13 mouse cellular contexts compared by ENCODE assay signal in genomic region chr16:94205528-94206484, GRCm38 (mm10).
DNase-seq lines count a peak whose midpoint lies in the region; ATAC-seq lines count a peak whose summit lies in the region.
"Had no signal": no experiment of that assay in that cellular context is flagged by ENCODE, and none has a peak within 500 bp of the region (broad histone marks: within the 10 kb centered on the region; RNA-seq: fewer than 3 reads in every experiment).

No protein-coding gene starts in this region.

- peaks cover 45% of the 10 kb centered on the region for H3K4me1 ChIP-seq in heart, embryonic 13.5 days
- H3K4me1 ChIP-seq in kidney, embryonic 16.5 days (ENCODE audit: insufficient read depth, low read length), result peaks cover 10% of the 10 kb centered on the region; the same call in 1 of the 2 replicates
- H3K4me1 ChIP-seq in midbrain, embryonic 16.5 days (ENCODE audit: control insufficient read depth, insufficient read depth, low read length), result 0 out of 2 replicates have a peak, but pooled peaks cover 2% of the 10 kb centered on the region
- H3K4me1 ChIP-seq: midbrain, embryonic 12.5 days had no signal

- peak overlapping the region; percentile 33 for H3K4me2 ChIP-seq in heart, embryonic 13.5 days
- peak overlapping the region; percentile 14; the same call in 1 of the 2 replicates for H3K4me2 ChIP-seq in kidney, embryonic 16.5 days (replicated peaks; ENCODE audit: low read depth, low read length)
- no peak overlapping the region for H3K4me2 ChIP-seq in midbrain, embryonic 16.5 days (ENCODE audit: low read length)
- H3K4me2 ChIP-seq: midbrain, embryonic 12.5 days had no signal

- H3K36me3 ChIP-seq in heart, embryonic 13.5 days, result no peaks in the 10 kb centered on the region
- no peaks in the 10 kb centered on the region for H3K36me3 ChIP-seq in kidney, embryonic 16.5 days (ENCODE audit: insufficient read depth, low read length)
- no peaks in the 10 kb centered on the region for H3K36me3 ChIP-seq in midbrain, embryonic 16.5 days (ENCODE audit: control insufficient read depth, insufficient read depth, low read length)
- H3K36me3 ChIP-seq: midbrain, embryonic 12.5 days had no signal

- DNase-seq in heart, postnatal 36 days, result no peak
- DNase-seq in lung, postnatal 36 days, result peak; percentile 12
- no peak for DNase-seq in lung, postnatal 4 days
- no peak for DNase-seq in ovary, adult 18-20 months (ENCODE audit: low spot score)
- DNase-seq: heart, adult 11 months; right cerebral cortex, postnatal 4 days had no signal

- 0 out of 2 replicates have a peak overlapping the region, but pooled peaks have one; percentile 54 for H3K9ac ChIP-seq in heart, embryonic 13.5 days
- H3K9ac ChIP-seq in kidney, embryonic 16.5 days (replicated peaks; ENCODE audit: low read length), result 0 out of 2 replicates have a peak overlapping the region, but pooled peaks have one; percentile 4
- no peak overlapping the region for H3K9ac ChIP-seq in midbrain, embryonic 16.5 days (ENCODE audit: low read depth, low read length)
- H3K9ac ChIP-seq: midbrain, embryonic 12.5 days had no signal

- H3K27ac ChIP-seq in heart, embryonic 13.5 days (replicated peaks), result peak overlapping the region; percentile 38; the same call in 1 of the 2 replicates
- no peak overlapping the region for H3K27ac ChIP-seq in kidney, embryonic 16.5 days (ENCODE audit: low read length)
- H3K27ac ChIP-seq in midbrain, embryonic 16.5 days (ENCODE audit: low read length), result no peak overlapping the region
- H3K27ac ChIP-seq: hindbrain, postnatal 0 days; midbrain, embryonic 12.5 days had no signal

- no peaks in the 10 kb centered on the region for H3K9me3 ChIP-seq in heart, embryonic 13.5 days
- no peaks in the 10 kb centered on the region for H3K9me3 ChIP-seq in kidney, embryonic 16.5 days (ENCODE audit: low read length)
- H3K9me3 ChIP-seq in midbrain, embryonic 16.5 days (replicated peaks; ENCODE audit: control insufficient read depth, low read length, poor library complexity, severe bottlenecking), result no peaks in the 10 kb centered on the region
- H3K9me3 ChIP-seq: midbrain, embryonic 12.5 days had no signal

- intact Hi-C loops in heart, postnatal 36 days (cut with DNase I), result no loop called here

- H3K27me3 ChIP-seq in heart, embryonic 13.5 days (replicated peaks), result no peaks in the 10 kb centered on the region
- no peaks in the 10 kb centered on the region for H3K27me3 ChIP-seq in kidney, embryonic 16.5 days (ENCODE audit: insufficient read depth, low read length)
- H3K27me3 ChIP-seq in midbrain, embryonic 16.5 days (ENCODE audit: control insufficient read depth, insufficient read depth, low read depth, low read length), result peaks cover 3% of the 10 kb centered on the region

- no peak overlapping the region for H3K4me3 ChIP-seq in heart, embryonic 13.5 days
- H3K4me3 ChIP-seq in kidney, embryonic 16.5 days (ENCODE audit: low read length), result no peak overlapping the region
- no peak overlapping the region for H3K4me3 ChIP-seq in midbrain, embryonic 16.5 days (ENCODE audit: low read depth, low read length)
- H3K4me3 ChIP-seq: midbrain, embryonic 12.5 days had no signal

- 59% methylated on average over 26 of the region's 26 CpGs for WGBS in heart, embryonic 13.5 days
- WGBS in kidney, embryonic 16.5 days, result 52% methylated on average over 26 of the region's 26 CpGs
- 83% methylated on average over 26 of the region's 26 CpGs for WGBS in midbrain, embryonic 16.5 days

- ATAC-seq in heart, embryonic 13.5 days (ENCODE audit: extremely low read depth, insufficient number of reproducible peaks, low FRiP score, low TSS enrichment), result no peak
- no peak; the same call in 1 of the 2 replicates for ATAC-seq in kidney, embryonic 16.5 days (ENCODE audit: low FRiP score, low TSS enrichment)
- ATAC-seq in neutrophil, adult 5-6 weeks (ENCODE audit: extremely low read depth, insufficient number of reproducible peaks, low FRiP score, poor library complexity, severe bottlenecking), result peak; percentile 49
- no peak for ATAC-seq in midbrain, embryonic 16.5 days
- ATAC-seq: forebrain, embryonic 16.5 days; hindbrain, postnatal 0 days had no signal
